Mouse (Mus musculus) kidney, adult 18-20 months (tissue): ENCODE measurements around the gene Fgfrl1.

ENCODE experiments used
- DNase-seq: peaks from one replicate; pipeline ENCODE4 v3.0.0; 2021

Fgfrl1 gene

DNA sequence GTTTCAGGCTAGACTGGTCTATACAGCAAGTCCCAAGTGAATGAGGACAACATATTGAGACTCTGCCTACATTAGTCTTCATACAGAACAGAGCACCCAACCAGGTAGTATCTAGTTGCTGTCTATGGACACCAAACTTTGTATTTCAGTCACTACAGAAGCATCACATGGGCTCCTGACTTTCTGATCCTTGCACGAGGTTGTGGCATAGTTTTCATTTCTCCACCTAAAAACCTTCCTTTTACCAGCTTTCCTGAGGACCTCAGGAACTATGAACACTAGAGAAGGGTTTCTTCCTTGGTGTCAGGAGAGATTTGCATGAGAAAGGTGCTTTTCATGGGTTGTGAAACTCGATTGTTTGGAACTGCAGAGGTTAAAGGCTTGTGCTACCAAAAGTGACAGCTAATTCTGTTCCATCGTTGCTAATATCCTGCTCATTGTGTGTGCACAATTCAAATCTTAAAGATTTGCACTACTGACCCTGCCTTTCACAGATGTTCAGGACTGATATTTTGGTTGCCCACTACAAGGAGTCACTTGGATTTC, 23.7 kb upstream of the Fgfrl1 start:
- DNase-seq: no peak

- DNase-seq: peak; percentile 94
These were observed 22.9 kb upstream of the Fgfrl1 start, which contains the start of gene Dgkq for GRCm38 (mm10) chr5:108668977-108669936. TSS of gene Dgkq (minus strand) at chr5:108669672.

DNA sequence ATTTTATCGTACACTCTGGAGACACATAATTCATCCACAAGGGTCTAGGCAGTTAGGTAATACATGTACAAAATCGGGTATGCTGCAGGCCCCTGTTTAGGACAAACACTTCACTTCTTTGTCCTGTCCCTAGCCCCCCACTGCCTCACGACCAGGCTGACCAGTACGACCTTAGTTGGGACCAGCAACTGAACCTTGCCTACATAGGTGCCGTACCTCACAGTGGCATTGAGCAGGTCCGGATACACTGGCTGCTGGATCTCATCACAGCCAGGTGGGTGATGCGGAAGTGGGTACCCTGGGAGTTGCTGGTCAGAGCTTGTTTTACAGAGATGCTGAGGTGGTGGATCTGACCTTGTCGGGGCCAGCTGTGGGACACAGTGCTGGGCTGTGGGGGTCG, 22.2 kb upstream of the Fgfrl1 start:
- DNase-seq: peak; percentile 43

- DNase-seq: peak; percentile 74
These were observed 21.4 kb upstream of the Fgfrl1 start for GRCm38 (mm10) chr5:108670785-108671184.

DNA sequence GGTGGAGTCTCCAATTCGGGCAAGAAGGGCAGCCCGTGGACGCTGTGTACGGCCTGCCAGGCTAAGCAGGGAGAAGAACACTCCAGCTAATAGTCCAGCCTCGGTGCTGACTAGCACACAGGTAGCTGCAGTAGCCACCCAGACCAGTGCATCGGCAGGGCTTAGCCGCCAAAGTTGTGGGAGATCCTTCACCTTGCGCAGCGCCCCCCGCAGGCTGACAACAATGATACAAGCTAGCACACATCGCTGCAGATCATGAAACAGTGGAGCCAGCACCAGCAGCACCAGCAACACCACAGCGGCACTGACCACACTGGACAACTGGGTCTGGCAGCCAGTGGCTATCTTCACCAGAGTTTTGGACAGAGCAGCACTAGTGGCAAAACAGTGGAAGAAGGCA, 20.4 kb upstream of the Fgfrl1 start:
- DNase-seq: peak; percentile 16

GRCm38 (mm10) chr5:108674624-108675023, 17.6 kb upstream of the Fgfrl1 start:
- peak; percentile 72 for DNase-seq

DNA sequence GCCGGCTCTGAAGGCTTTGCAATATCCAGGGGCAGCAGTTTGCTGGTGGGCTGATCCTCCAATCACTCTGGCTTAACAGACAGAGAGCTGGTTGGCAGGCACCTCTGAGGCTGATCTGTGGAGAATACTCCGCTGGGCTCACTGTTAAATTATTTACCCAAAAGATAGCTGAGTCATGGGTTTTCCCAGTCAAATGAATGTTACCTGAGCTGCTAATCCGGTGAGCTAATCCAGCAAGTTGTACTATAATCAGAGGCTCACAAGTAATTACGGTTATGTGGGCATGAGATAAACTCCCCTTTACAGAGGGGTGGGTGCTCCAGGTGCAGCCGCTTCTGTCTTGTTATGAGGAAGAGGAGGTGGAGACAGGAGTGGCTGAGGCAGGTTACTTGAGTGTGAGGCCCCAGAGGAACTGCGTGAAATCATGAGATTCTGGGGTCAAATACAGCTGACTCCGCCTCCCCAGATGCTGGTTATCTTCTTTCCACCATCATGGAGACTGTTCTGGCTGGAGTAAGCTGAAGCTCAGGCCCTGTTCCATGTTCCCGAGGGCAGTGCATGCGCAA, 16.8 kb upstream of the Fgfrl1 start, which contains the start of gene Slc26a1:
Gene Slc26a1, minus strand, starts transcription at position 319 of the 566 bp plus-strand sequence.
- DNase-seq: peak; percentile 71

- peak; percentile 30 for DNase-seq
These were observed 15.2 kb upstream of the Fgfrl1 start for GRCm38 (mm10) chr5:108676772-108677498.

DNA sequence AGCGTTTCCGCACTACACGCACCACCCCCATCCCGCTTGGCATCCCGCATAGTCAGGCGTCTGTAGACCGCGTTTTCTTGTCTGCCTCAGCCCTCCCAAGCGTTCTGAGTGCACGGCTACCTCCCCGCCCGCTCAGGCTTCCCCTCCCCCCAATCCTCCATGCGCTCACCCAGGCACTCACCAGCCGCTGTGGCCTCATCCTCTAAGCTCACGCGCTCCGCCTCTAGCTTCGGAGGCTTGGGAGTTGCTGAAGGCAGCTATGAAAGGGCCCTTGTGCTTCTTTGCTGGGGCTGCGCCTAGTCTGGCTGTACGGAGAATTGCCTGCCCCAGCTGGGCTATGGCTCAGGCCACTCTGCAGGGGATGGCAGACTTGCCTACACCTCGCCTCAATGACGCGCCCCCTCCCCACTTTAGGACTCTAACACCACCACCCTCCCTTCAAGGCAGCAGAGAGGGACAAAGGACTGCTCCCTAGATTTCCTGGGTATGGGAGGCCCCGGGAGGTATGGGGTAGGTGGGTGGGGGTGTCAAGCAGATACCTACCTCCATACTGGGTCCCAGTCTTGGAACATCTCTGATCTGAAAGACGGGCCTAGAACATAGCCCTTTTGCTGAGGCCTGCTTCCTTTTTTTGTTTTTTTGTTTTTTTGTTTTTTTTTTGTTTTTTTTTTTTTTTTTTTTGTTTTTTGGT, 14.4 kb upstream of the Fgfrl1 start:
- DNase-seq: peak; percentile 60

DNA sequence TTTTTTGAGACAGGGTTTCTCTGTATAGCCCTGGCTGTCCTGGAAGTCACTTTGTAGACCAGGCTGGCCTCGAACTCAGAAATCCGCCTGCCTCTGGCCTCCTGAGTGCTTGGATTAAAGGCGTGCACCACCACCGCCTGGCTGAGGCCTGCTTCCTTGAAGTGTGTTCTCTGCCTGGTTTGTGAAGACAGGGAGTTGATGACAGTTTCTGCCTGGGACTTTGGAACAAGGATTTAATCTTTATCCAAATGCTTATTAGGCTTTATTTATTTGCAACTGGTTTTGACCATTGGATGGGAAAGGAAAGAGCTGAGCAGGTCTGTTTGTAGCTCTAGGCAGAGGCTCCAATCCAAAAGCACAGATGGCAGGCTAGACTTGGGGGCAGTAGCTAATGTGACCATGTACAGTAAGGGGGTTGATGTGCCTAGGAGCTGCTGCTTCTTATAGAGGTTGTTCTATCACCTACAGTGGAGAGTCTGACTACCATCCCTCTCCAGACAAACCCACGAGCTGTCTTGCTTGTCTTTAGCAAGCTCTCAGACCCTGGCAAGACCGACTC, 13.8 kb upstream of the Fgfrl1 start:
- DNase-seq: peak; percentile 36

GRCm38 (mm10) chr5:108679909-108680308, 12.3 kb upstream of the Fgfrl1 start:
- DNase-seq: no peak

DNA sequence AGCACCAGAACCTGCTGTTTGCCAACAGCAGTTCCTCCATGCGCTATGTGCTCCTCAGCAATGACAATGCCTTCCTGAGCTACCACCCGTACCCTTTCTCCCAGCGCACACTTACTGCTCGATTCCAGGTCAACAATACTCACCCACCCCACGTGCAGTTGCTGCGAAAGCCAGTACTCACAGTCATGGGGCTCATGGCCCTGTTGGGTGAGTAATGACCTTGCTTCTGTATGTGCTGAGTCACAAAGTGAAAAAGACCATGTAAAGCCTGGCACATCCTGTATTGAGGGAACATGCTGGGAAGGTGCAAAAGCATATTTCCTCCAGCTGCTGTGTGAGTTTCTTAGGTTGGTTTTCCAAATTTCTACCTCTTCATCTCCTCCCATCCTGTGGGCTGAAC, 11.3 kb upstream of the Fgfrl1 start:
- no peak for DNase-seq

GRCm38 (mm10) chr5:108689091-108689490, 3.1 kb upstream of the Fgfrl1 start:
- no peak for DNase-seq

DNA sequence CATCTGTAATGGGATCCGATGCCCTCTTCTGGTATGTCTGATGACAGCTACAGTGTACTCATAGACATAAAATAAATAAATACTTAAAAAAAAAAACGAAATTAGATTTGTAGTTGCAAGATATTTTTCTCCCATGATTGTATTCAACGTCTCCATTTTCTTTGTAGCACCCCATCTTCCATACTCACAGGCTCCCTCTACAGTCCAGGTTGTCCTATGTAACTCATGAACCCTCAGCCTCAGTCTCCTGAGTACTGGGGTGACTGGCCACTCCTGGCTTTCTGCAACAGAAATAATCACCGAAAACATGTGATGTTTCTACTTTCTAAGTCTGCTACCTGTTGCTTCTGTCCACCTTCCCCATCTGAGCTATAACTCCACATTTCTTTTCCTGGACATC, 1.0 kb upstream of the Fgfrl1 start:
- no peak for DNase-seq

GRCm38 (mm10) chr5:108693872-108694288, 1.7 kb downstream of the Fgfrl1 start:
- peak; percentile 86 for DNase-seq

DNA sequence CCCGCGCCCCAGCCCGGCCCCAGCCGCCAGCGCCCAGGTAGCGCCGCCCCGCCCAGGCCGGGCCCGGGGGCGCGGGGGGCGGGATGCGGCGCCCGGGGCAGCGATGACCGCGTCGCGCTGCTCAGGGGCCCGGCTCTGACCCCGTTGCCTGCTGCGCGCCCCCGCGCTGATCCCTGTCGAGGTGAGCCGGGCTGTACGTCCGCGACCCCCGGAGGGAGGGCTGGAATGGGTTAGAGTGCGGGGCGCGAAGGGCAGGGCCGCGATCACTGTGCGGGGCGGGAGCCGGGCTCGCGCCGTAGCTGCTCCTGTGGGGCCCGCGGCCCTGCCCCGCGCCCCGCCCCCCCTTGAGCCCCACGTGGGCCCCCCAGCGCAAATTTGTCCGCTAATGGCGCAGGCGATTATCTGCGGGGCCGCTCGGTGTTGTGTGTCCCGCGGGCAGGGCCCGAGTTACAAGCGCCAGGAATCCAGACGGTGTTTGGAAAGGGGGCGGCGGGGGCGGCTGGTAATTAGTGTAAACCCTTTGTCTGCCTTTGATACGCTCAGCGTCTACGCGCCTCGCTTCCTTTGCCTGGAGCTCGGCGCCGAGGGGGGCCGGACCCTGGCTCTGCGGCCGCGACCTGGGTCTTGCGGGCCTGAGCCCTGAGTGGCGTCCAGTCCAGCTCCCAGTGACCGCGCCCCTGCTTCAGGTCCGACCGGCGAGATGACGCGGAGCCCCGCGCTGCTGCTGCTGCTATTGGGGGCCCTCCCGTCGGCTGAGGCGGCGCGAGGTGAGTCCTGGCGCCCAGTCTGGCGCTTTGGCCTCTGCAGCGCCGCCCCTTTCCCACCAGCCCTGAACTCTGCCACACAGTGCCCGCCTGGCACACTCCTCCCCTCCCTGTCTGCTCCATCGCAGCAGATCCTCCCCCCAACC, 2.4 kb downstream of the Fgfrl1 start:
- peak; percentile 63 for DNase-seq

- DNase-seq: no peak
These were observed 3.7 kb downstream of the Fgfrl1 start for GRCm38 (mm10) chr5:108695861-108696260.

- peak; percentile 13 for DNase-seq
These were observed 4.4 kb downstream of the Fgfrl1 start for GRCm38 (mm10) chr5:108696542-108696941.

GRCm38 (mm10) chr5:108697341-108697753, 5.2 kb downstream of the Fgfrl1 start:
- no peak for DNase-seq

GRCm38 (mm10) chr5:108700346-108700745, 8.2 kb downstream of the Fgfrl1 start:
- DNase-seq: no peak
